ENCODE assay signal across 30 mouse cellular contexts in genomic region chr11:116421102-116421501, GRCm38 (mm10). TPM values are rescaled to one million over a fixed set of nuclear protein-coding genes. Genes with fewer than 3 reads are reported as not detected.
"Had no signal": no experiment of that assay in that cellular context is flagged by ENCODE, and none has a peak within 500 bp of the region (broad histone marks: within the 10 kb centered on the region; RNA-seq: fewer than 3 reads in every experiment).

No protein-coding gene starts in this region.

- DNase-seq: gastrocnemius, adult 2 months; gastrocnemius, postnatal 10 days; gastrocnemius, postnatal 25 days; heart, adult 18-20 months; heart, postnatal 10 days; heart, postnatal 4 days; kidney, adult 18-20 months; kidney, adult 8-10 months; kidney, postnatal 10 days; kidney, postnatal 25 days; kidney, postnatal 4 days; liver had no signal

- H3K9me3 ChIP-seq: heart, embryonic 10.5 days; heart, embryonic 12.5 days; hindbrain, embryonic 10.5 days; hindbrain, embryonic 13.5 days; hindbrain, embryonic 15.5 days; limb, embryonic 10.5 days; limb, embryonic 12.5 days had no signal

- H3K4me3 ChIP-seq: gastrocnemius, adult 2 months; heart, embryonic 10.5 days; heart, embryonic 12.5 days; hindbrain, embryonic 10.5 days; hindbrain, embryonic 13.5 days; hindbrain, embryonic 15.5 days; layer of hippocampus, adult 2 months; left cerebral cortex, adult 2 months; limb, embryonic 10.5 days; limb, embryonic 12.5 days had no signal

- H3K27me3 ChIP-seq: heart, embryonic 12.5 days; hindbrain, embryonic 13.5 days; hindbrain, embryonic 15.5 days; limb, embryonic 12.5 days had no signal

- H3K4me1 ChIP-seq: hindbrain, embryonic 13.5 days; hindbrain, embryonic 15.5 days had no signal

- ATAC-seq: hindbrain, postnatal 0 days had no signal

- H3K4me2 ChIP-seq: heart, embryonic 12.5 days; hindbrain, embryonic 13.5 days; hindbrain, embryonic 15.5 days; limb, embryonic 12.5 days; liver, embryonic 11.5 days had no signal

- H3K36me3 ChIP-seq: heart, embryonic 10.5 days; heart, embryonic 12.5 days; hindbrain, embryonic 10.5 days; hindbrain, embryonic 13.5 days; hindbrain, embryonic 15.5 days; limb, embryonic 10.5 days; limb, embryonic 12.5 days had no signal

- H3K9ac ChIP-seq: heart, embryonic 12.5 days; hindbrain, embryonic 13.5 days; hindbrain, embryonic 15.5 days; limb, embryonic 12.5 days had no signal

- H3K27ac ChIP-seq: gastrocnemius, adult 2 months; heart, embryonic 10.5 days; hindbrain, embryonic 10.5 days; hindbrain, embryonic 13.5 days; hindbrain, embryonic 15.5 days; hindbrain, postnatal 0 days; layer of hippocampus, adult 2 months; left cerebral cortex, adult 2 months; limb, embryonic 10.5 days; limb, embryonic 12.5 days had no signal

RNA-seq across cellular contexts. Expression of gene Qrich2, which starts 44.9 kb away (rescaled TPM):
- total RNA-seq: gastrocnemius, postnatal 10 days; gastrocnemius, postnatal 25 days; granulocyte monocyte progenitor cell, adult 5-6 weeks; heart, postnatal 10 days; heart, postnatal 25 days; hindbrain, postnatal 0 days; layer of hippocampus, postnatal 25 days; left cerebral cortex, postnatal 14 days; left cerebral cortex, postnatal 36 days had no signal
- polyA plus RNA-seq: frontal cortex, adult 2 months; heart, embryonic 12.5 days; heart, embryonic 14.5 days; liver, embryonic 11.5 days had no signal
